Mouse (Mus musculus) right cerebral cortex, adult 2 months (tissue): ENCODE results near the gene Msh2.

Experiments
- DNase-seq, 2 experiments: peaks; one replicate each; pipeline ENCODE4 v3.0.0; 2021 to 2022; ENCODE audit warnings: low spot score in 2 of 2

Gene Msh2

GRCm38 (mm10) chr17:87698996-87699765, 27.1 kb downstream of the Msh2 start:
- no peak for DNase-seq

- no peak for DNase-seq
Observed at GRCm38 (mm10) chr17:87700101-87700500, 28.0 kb downstream of the Msh2 start.

GRCm38 (mm10) chr17:87724727-87725126, 52.6 kb downstream of the Msh2 start:
- no peak for DNase-seq

- peak; percentile 24 to 49 for DNase-seq
Observed at GRCm38 (mm10) chr17:87726489-87727356, 54.6 kb downstream of the Msh2 start.

GRCm38 (mm10) chr17:87731962-87732361, 59.8 kb downstream of the Msh2 start:
- DNase-seq, result no peak

GRCm38 (mm10) chr17:87734471-87734870, 62.3 kb downstream of the Msh2 start:
- DNase-seq, result no peak

GRCm38 (mm10) chr17:87737144-87737543, 65.0 kb downstream of the Msh2 start:
- no peak for DNase-seq

GRCm38 (mm10) chr17:87739835-87740234, 67.7 kb downstream of the Msh2 start:
- no peak for DNase-seq

- DNase-seq, result peak; percentile 81 to 83
Observed at GRCm38 (mm10) chr17:87744985-87745925, 73.1 kb downstream of the Msh2 start.

GRCm38 (mm10) chr17:87745926-87746888, 74.1 kb downstream of the Msh2 start:
- DNase-seq, result peak; percentile 60 to 70

- no peak for DNase-seq
Observed at GRCm38 (mm10) chr17:87760315-87760714, 88.2 kb downstream of the Msh2 start.

- peak in 1 of 2 experiments; percentile 59 for DNase-seq
Observed at GRCm38 (mm10) chr17:87763146-87763545, 91.0 kb downstream of the Msh2 start.

GRCm38 (mm10) chr17:87765031-87765430, 92.9 kb downstream of the Msh2 start:
- DNase-seq, result no peak

- DNase-seq, result no peak
Observed at GRCm38 (mm10) chr17:87766888-87767287, 94.8 kb downstream of the Msh2 start.

GRCm38 (mm10) chr17:87770766-87771165, 98.6 kb downstream of the Msh2 start:
- no peak for DNase-seq

GRCm38 (mm10) chr17:87773175-87773574, 101.0 kb downstream of the Msh2 start:
- DNase-seq, result no peak
